Mouse (Mus musculus): ENCODE data around the gene Ccdc134.

GRCm38 (mm10) chr15:82183596-82183995 lies 55.9 kb downstream of the Ccdc134 start:
- TF ChIP-seq CTCF (IDR thresholded peaks at IDR 0.05; ENCODE audit: low read depth, low read length) (no peak), POLR2A (IDR thresholded peaks at IDR 0.05; ENCODE audit: borderline replicate concordance, low read depth, low read length) (no peak)

Data from bone marrow macrophage, adult 2 months (primary cell).